ENCODE assay signal across 8 mouse cellular contexts in the genomic region with DNA sequence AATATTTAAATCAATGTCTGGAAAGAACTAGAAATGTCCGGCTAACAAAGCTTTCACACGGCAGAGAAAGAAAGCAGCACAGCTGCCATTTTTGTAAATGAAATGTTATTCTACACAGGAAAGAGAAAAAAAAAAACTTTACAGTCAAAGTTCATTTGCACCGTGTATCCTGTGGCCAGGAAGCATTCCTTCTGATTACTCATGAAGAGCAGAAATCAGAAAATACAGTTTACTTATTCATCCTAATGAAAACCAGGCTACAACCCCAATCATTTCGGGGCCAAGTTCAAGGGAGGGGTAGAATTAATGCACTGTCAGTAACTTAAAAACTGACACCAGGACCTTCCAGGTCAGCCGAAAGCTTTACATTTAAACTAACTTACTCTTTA. TPM values are rescaled to one million over a fixed set of nuclear protein-coding genes. Genes with fewer than 3 reads are reported as not detected.
DNase-seq lines count a peak whose midpoint lies in the region; ATAC-seq lines count a peak whose summit lies in the region.

No protein-coding gene starts in this region.

- peak overlapping the region; percentile 85 for H3K4me2 ChIP-seq in heart, embryonic 11.5 days
- H3K4me2 ChIP-seq in hindbrain, embryonic 13.5 days: peak overlapping the region; percentile 80
- H3K4me2 ChIP-seq in midbrain, embryonic 11.5 days: peak overlapping the region; percentile 76

- H3K4me1 ChIP-seq in heart, embryonic 11.5 days (ENCODE audit: control insufficient read depth, insufficient read depth, low read length): peaks cover 47% of the 10 kb centered on the region
- peaks cover 29% of the 10 kb centered on the region for H3K4me1 ChIP-seq in hindbrain, embryonic 13.5 days (replicated peaks)
- peaks cover 16% of the 10 kb centered on the region for H3K4me1 ChIP-seq in midbrain, embryonic 11.5 days (ENCODE audit: control insufficient read depth, insufficient read depth, low read length)

- DNase-seq in heart, adult 9 months (ENCODE audit: low spot score in 2 of 2): no peak
- peak; percentile 60 for DNase-seq in Muller cell, postnatal 12 days (ENCODE audit: inconsistent ontology term)
- no peak for DNase-seq in midbrain, embryonic 11.5 days (ENCODE audit: low spot score, missing footprints)
- no peak for DNase-seq in c-Kit-positive CD71-positive TER-119-positive erythroid progenitor cells, embryonic 14.5 days (ENCODE audit: low spot score)
- DNase-seq in gastrocnemius, postnatal 14 days: no peak
- DNase-seq in right cerebral cortex, postnatal 4 days: no peak

- intact Hi-C loops in gastrocnemius, postnatal 14 days (cut with DNase I; ENCODE audit: low total_unique reads): no loop called here

- peak overlapping the region; percentile 63 for H3K4me3 ChIP-seq in heart, embryonic 11.5 days (ENCODE audit: low read depth, low read length)
- H3K4me3 ChIP-seq in hindbrain, embryonic 13.5 days: peak overlapping the region; percentile 53
- H3K4me3 ChIP-seq in midbrain, embryonic 11.5 days (ENCODE audit: low read depth, low read length): peak overlapping the region; percentile 63

- no peak for ATAC-seq in heart, embryonic 11.5 days (replicated peaks; ENCODE audit: insufficient number of reproducible peaks, low FRiP score, low TSS enrichment)
- no peak for ATAC-seq in hindbrain, embryonic 13.5 days (ENCODE audit: low FRiP score)
- ATAC-seq in midbrain, embryonic 11.5 days (ENCODE audit: low FRiP score): no peak

- H3K36me3 ChIP-seq in heart, embryonic 11.5 days (ENCODE audit: control insufficient read depth, insufficient read depth, low read length): no peaks in the 10 kb centered on the region
- no peaks in the 10 kb centered on the region for H3K36me3 ChIP-seq in hindbrain, embryonic 13.5 days
- no peaks in the 10 kb centered on the region for H3K36me3 ChIP-seq in midbrain, embryonic 11.5 days (ENCODE audit: control insufficient read depth, insufficient read depth, low read length)

- H3K9me3 ChIP-seq in heart, embryonic 11.5 days (replicated peaks; ENCODE audit: control insufficient read depth, low read length): no peaks in the 10 kb centered on the region
- no peaks in the 10 kb centered on the region for H3K9me3 ChIP-seq in hindbrain, embryonic 13.5 days
- H3K9me3 ChIP-seq in midbrain, embryonic 11.5 days (ENCODE audit: control insufficient read depth, low read length): no peaks in the 10 kb centered on the region

- no peaks in the 10 kb centered on the region for H3K27me3 ChIP-seq in heart, embryonic 11.5 days (ENCODE audit: control insufficient read depth, insufficient read depth, low read length)
- peaks cover 9% of the 10 kb centered on the region for H3K27me3 ChIP-seq in hindbrain, embryonic 13.5 days
- H3K27me3 ChIP-seq in midbrain, embryonic 11.5 days (ENCODE audit: control insufficient read depth, insufficient read depth, low read length): no peaks in the 10 kb centered on the region

- 34% methylated on average over 5 of the region's 5 CpGs for WGBS in heart, embryonic 11.5 days (ENCODE audit: insufficient replicate concordance)
- WGBS in hindbrain, embryonic 13.5 days: 41% methylated on average over 5 of the region's 5 CpGs
- 46% methylated on average over 5 of the region's 5 CpGs for WGBS in midbrain, embryonic 11.5 days

- peak overlapping the region; percentile 94 for H3K27ac ChIP-seq in heart, embryonic 11.5 days (ENCODE audit: low read depth, low read length)
- no peak overlapping the region for H3K27ac ChIP-seq in hindbrain, embryonic 13.5 days
- no peak overlapping the region for H3K27ac ChIP-seq in midbrain, embryonic 11.5 days (ENCODE audit: low read depth, low read length)

- peak overlapping the region; percentile 93 for H3K9ac ChIP-seq in heart, embryonic 11.5 days (ENCODE audit: low read depth, low read length)
- no peak overlapping the region for H3K9ac ChIP-seq in hindbrain, embryonic 13.5 days
- peak overlapping the region; percentile 76; the same call in 1 of the 2 replicates for H3K9ac ChIP-seq in midbrain, embryonic 11.5 days (ENCODE audit: low read length)

RNA-seq across cellular contexts. Expression of a gene that starts 1.9 kb away (rescaled TPM):
- 46.7 and 48.7 TPM in 2 replicates for polyA plus RNA-seq in heart, embryonic 11.5 days (2014; fragmentation: Nextera tagmentation; extraction: Ambion mirVana)
- 12.9 and 13.6 TPM in 2 replicates for polyA plus RNA-seq in hindbrain, embryonic 13.5 days (2015; fragmentation: Nextera tagmentation; extraction: Ambion mirVana)
- 27.0 and 31.8 TPM in 2 replicates for polyA plus RNA-seq in midbrain, embryonic 11.5 days (2014; fragmentation: Nextera tagmentation; extraction: Ambion mirVana)
- 10 to 100 TPM; 25.6 to 31.3 TPM for total RNA-seq in gastrocnemius, postnatal 14 days (2021)

RNA-seq across cellular contexts. Expression of a gene that starts 43.5 kb away (rescaled TPM):
- 164 and 174 TPM in 2 replicates for polyA plus RNA-seq in heart, embryonic 11.5 days (2014; fragmentation: Nextera tagmentation; extraction: Ambion mirVana)
- polyA plus RNA-seq in hindbrain, embryonic 13.5 days (2015; fragmentation: Nextera tagmentation; extraction: Ambion mirVana): 235 and 246 TPM in 2 replicates
- 310 and 336 TPM in 2 replicates for polyA plus RNA-seq in midbrain, embryonic 11.5 days (2014; fragmentation: Nextera tagmentation; extraction: Ambion mirVana)
- 100 to 1,000 TPM; 144 to 187 TPM for total RNA-seq in gastrocnemius, postnatal 14 days (2021)
